Mouse (Mus musculus): ENCODE measurements around the gene Snx18. TPM values are rescaled to one million over a fixed set of nuclear protein-coding genes. Genes with fewer than 3 reads are reported as not detected.

Gene Snx18
- total and polyA plus RNA-seq, 2 experiments: 7.5 to 15.4 TPM

DNA sequence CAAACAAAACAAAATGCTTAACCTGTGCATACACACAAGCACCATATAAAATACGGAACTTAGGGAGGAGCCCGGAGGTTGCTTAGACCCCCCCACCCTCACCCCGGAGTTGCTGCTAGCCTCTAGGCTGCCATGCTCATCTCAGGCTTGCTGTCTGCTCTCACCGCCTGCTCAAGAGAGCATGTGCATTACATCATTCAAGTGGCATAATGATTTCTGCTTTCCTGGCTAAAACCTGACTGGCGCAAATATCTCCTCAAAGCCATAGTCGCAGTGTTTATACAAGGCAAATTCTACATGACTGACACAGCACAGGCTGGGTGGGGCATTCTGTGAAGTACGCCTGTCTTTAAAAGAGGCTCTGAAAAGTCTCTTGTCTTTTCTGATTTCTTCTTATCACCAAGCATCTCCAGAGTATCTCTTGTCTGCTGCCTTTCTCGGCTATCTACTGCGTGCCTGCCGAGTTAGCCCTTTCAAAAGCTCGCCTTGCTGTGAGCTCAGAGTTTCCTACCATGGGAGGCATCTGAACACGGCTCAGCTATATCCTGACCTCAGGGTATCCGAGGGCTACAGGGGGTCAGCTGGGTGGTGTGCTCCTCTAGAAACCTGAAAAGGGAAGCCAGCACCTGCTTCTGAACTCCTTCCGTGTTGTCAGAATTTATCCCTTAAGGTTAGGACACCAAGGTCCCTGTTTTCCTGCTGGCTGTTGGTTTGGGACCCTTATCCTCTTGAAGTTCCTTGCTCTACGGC is 16.5 kb upstream of the Snx18 start:
- WGBS: 73% methylated on average over 15 of the region's 15 CpGs
- Histone ChIP-seq H3K27ac (replicated peaks; ENCODE audit: insufficient read depth, low read depth, low read length) (no peak overlapping the region), H3K36me3 (ENCODE audit: control insufficient read depth, insufficient read depth, low read length) (no peaks in the 10 kb centered on the region), H3K4me1 (ENCODE audit: control insufficient read depth, insufficient read depth, low read length) (peaks cover 2% of the 10 kb centered on the region; the same call in 1 of the 2 replicates), H3K79me2 (ENCODE audit: control insufficient read depth, insufficient read depth, low read length) (no peaks in the 10 kb centered on the region), H3K27me3 (ENCODE audit: control insufficient read depth, insufficient read depth, low read length) (peaks cover 3% of the 10 kb centered on the region; the same call in 1 of the 2 replicates), H3K4me3 (ENCODE audit: insufficient read depth, low read depth, low read length) (no peak overlapping the region), H3K9ac (ENCODE audit: low read depth, low read length) (no peak overlapping the region)
- TF ChIP-seq CTCF (IDR thresholded peaks at IDR 0.05; ENCODE audit: low read depth, low read length): no peak
- no peak for TF ChIP-seq POLR2A (IDR thresholded peaks at IDR 0.05; ENCODE audit: extremely low read depth, insufficient read depth, low read length)
- no peak for DNase-seq (ENCODE audit: extremely low read depth, low read depth, low spot score)

DNA sequence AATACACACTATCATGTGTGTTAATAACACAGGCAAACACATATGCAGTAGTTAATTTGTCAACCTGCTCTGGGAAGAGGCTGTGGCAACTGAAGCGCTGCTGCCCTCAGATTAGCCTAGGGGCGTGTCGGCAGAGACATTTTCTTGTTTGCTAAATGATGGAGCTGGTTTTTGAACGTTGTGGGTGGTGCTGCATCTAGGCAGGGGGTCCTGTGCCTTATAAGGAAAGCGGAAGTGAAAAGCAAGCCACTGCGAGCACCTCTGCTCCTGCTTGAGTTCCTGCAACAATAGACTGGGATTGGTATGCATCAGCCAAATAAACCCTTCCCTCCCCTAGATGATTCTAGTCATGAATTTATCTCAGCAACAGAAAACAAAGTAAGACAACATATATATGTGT is 14.1 kb upstream of the Snx18 start:
- Histone ChIP-seq H3K27me3 (ENCODE audit: control insufficient read depth, insufficient read depth, low read length) (no peaks in the 10 kb centered on the region; the same call in 1 of the 2 replicates), H3K79me2 (ENCODE audit: control insufficient read depth, insufficient read depth, low read length) (no peaks in the 10 kb centered on the region), H3K27ac (replicated peaks; ENCODE audit: insufficient read depth, low read depth, low read length) (no peak overlapping the region), H3K9ac (ENCODE audit: low read depth, low read length) (no peak overlapping the region), H3K36me3 (ENCODE audit: control insufficient read depth, insufficient read depth, low read length) (no peaks in the 10 kb centered on the region), H3K4me3 (ENCODE audit: insufficient read depth, low read depth, low read length) (no peak overlapping the region), H3K4me1 (ENCODE audit: control insufficient read depth, insufficient read depth, low read length) (no peaks in the 10 kb centered on the region)
- 64% methylated on average over 6 of the region's 6 CpGs for WGBS
- TF ChIP-seq POLR2A (IDR thresholded peaks at IDR 0.05; ENCODE audit: extremely low read depth, insufficient read depth, low read length): no peak
- no peak for TF ChIP-seq CTCF (IDR thresholded peaks at IDR 0.05; ENCODE audit: low read depth, low read length)
- DNase-seq (ENCODE audit: extremely low read depth, low read depth, low spot score): no peak

DNA sequence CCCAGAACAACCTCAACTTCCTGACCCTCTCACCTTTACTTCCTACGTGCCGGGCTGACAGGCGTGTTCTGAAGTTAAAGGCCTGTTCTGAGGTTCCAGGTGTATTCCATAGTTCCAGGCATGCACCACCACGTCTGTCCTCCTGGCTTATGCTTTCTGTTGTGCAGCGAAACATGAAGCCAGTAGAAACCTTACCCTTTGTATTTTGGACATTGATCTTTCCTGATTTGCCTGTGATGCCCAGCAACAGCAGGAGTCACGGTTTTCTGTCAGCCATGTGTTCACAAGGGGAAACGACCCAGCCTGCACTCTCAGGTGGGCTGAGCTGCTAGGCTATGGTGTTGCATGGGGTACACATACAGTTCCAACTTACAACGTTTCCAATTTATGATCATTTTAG is 9.2 kb upstream of the Snx18 start:
- DNase-seq (ENCODE audit: extremely low read depth, low read depth, low spot score): no peak
- Histone ChIP-seq H3K36me3 (ENCODE audit: control insufficient read depth, insufficient read depth, low read length) (no peaks in the 10 kb centered on the region), H3K9ac (ENCODE audit: low read depth, low read length) (no peak overlapping the region), H3K27me3 (ENCODE audit: control insufficient read depth, insufficient read depth, low read length) (no peaks in the 10 kb centered on the region), H3K4me1 (ENCODE audit: control insufficient read depth, insufficient read depth, low read length) (no peaks in the 10 kb centered on the region), H3K4me3 (ENCODE audit: insufficient read depth, low read depth, low read length) (no peak overlapping the region), H3K27ac (replicated peaks; ENCODE audit: insufficient read depth, low read depth, low read length) (no peak overlapping the region), H3K79me2 (ENCODE audit: control insufficient read depth, insufficient read depth, low read length) (no peaks in the 10 kb centered on the region)
- 55% methylated on average over 8 of the region's 8 CpGs for WGBS
- no peak for TF ChIP-seq POLR2A (IDR thresholded peaks at IDR 0.05; ENCODE audit: extremely low read depth, insufficient read depth, low read length)

DNA sequence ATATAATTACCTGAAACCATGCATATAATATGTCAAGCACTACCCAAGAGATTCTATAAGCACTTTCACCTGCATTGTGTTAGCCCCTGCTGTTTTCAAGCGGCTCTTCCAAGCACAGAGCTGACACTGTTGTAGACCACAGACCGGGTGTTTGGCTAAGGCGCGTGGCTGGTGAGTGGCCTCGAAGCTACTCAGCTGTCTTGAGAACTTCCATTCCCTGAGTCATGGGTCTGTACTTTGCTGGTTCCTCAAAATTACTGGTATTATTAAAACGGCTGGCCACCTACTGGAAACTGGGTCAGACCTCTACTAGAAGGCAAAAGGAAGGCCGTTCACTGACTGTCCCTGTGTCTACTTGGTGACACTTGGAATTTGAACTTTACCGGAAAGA is 4.5 kb upstream of the Snx18 start:
- Histone ChIP-seq H3K27me3 (ENCODE audit: control insufficient read depth, insufficient read depth, low read length) (no peaks in the 10 kb centered on the region), H3K36me3 (ENCODE audit: control insufficient read depth, insufficient read depth, low read length) (no peaks in the 10 kb centered on the region), H3K27ac (replicated peaks; ENCODE audit: insufficient read depth, low read depth, low read length) (no peak overlapping the region), H3K4me3 (ENCODE audit: insufficient read depth, low read depth, low read length) (no peak overlapping the region), H3K4me1 (ENCODE audit: control insufficient read depth, insufficient read depth, low read length) (no peaks in the 10 kb centered on the region), H3K79me2 (ENCODE audit: control insufficient read depth, insufficient read depth, low read length) (peaks cover 4% of the 10 kb centered on the region), H3K9ac (ENCODE audit: low read depth, low read length) (no peak overlapping the region)
- TF ChIP-seq POLR2A (IDR thresholded peaks at IDR 0.05; ENCODE audit: extremely low read depth, insufficient read depth, low read length): no peak
- no peak for TF ChIP-seq CTCF (IDR thresholded peaks at IDR 0.05; ENCODE audit: low read depth, low read length)
- 79% methylated on average over 8 of the region's 8 CpGs for WGBS
- no peak for DNase-seq (ENCODE audit: extremely low read depth, low read depth, low spot score)

DNA sequence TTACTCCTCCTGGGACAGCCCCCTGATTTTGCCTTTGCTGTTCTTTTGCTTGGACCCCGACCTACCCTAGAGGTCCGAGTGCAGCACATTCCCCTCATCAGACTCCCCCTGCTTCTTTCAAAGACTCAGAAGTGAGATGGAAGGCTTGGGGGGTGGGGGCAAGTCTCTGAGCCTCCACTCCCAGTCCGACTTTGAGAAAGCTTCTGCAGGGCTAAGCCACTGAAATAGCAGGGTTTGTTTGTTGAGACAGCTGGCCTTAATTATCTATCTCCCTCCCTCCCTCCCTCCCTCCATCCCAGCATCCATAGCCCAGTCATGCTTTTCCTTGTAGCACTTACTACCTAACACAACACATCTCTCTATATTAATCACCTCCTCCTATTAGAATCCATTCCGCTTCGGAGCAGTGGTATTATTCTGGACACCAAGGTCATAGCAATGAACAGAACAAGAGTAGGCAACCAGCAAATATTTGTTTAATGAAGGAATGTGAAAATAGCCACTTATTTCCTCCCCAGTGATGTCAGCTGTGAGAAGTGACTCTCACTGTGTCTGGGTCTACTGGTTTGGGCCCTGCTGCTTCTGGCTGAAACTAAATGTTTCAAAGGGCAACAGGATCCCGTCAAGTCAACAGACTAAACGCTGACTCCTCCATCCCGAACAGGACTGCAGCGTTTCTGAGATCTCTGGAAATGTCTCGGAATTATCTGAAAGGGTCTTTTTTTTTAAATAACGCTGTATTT is 3.9 kb upstream of the Snx18 start:
- Histone ChIP-seq H3K9ac (ENCODE audit: low read depth, low read length) (no peak overlapping the region), H3K36me3 (ENCODE audit: control insufficient read depth, insufficient read depth, low read length) (no peaks in the 10 kb centered on the region), H3K79me2 (ENCODE audit: control insufficient read depth, insufficient read depth, low read length) (peaks cover 9% of the 10 kb centered on the region), H3K4me3 (ENCODE audit: insufficient read depth, low read depth, low read length) (no peak overlapping the region), H3K27ac (replicated peaks; ENCODE audit: insufficient read depth, low read depth, low read length) (no peak overlapping the region), H3K4me1 (ENCODE audit: control insufficient read depth, insufficient read depth, low read length) (no peaks in the 10 kb centered on the region), H3K27me3 (ENCODE audit: control insufficient read depth, insufficient read depth, low read length) (no peaks in the 10 kb centered on the region)
- 45% methylated on average over 11 of the region's 11 CpGs for WGBS
- TF ChIP-seq POLR2A (IDR thresholded peaks at IDR 0.05; ENCODE audit: extremely low read depth, insufficient read depth, low read length) (no peak), CTCF (IDR thresholded peaks at IDR 0.05; ENCODE audit: low read depth, low read length) (no peak)
- DNase-seq (ENCODE audit: extremely low read depth, low read depth, low spot score): no peak

DNA sequence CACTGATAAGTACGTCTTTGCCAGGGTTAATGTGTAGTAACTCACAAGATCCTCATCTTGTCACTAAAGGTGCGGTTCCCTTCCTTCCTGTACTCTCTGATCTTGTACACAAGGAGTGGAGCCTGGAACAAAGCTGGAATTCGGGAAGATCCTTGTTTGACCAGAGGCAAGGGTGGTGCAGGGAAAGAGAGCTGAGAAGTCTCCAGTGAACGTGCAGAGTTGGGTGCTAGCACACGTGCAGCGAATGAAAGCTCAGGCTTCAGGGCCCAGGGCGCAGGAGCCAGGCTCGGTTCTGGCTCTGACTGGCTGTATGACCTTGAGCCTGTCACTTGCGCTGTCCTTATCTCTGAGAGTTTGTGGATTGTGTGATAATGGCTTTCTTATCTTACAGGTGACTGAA is 639 bp upstream of the Snx18 start:
- H3K36me3 ChIP-seq (ENCODE audit: control insufficient read depth, insufficient read depth, low read length): no peaks in the 10 kb centered on the region
- no peaks in the 10 kb centered on the region for H3K27me3 ChIP-seq (ENCODE audit: control insufficient read depth, insufficient read depth, low read length)
- DNase-seq (ENCODE audit: extremely low read depth, low read depth, low spot score): no peak
- TF ChIP-seq CTCF (IDR thresholded peaks at IDR 0.05; ENCODE audit: low read depth, low read length): no peak
- H3K27ac ChIP-seq (replicated peaks; ENCODE audit: insufficient read depth, low read depth, low read length): no peak overlapping the region
- peaks cover 15% of the 10 kb centered on the region for H3K79me2 ChIP-seq (ENCODE audit: control insufficient read depth, insufficient read depth, low read length)
- peaks cover 10% of the 10 kb centered on the region for H3K4me1 ChIP-seq (ENCODE audit: control insufficient read depth, insufficient read depth, low read length)
- no peak overlapping the region for H3K9ac ChIP-seq (ENCODE audit: low read depth, low read length)
- WGBS: 51% methylated on average over 9 of the region's 9 CpGs
- no peak overlapping the region for H3K4me3 ChIP-seq (ENCODE audit: insufficient read depth, low read depth, low read length)

Data from liver, adult 2 months (tissue).